Mouse (Mus musculus): ENCODE measurements at regions not wholly inside any gene's neighbourhood (a gene's known extent, or its start where the extent isn't known, plus 50 kb on each side); places are given as distances from the start of the nearest gene placed in this dataset.

DNA sequence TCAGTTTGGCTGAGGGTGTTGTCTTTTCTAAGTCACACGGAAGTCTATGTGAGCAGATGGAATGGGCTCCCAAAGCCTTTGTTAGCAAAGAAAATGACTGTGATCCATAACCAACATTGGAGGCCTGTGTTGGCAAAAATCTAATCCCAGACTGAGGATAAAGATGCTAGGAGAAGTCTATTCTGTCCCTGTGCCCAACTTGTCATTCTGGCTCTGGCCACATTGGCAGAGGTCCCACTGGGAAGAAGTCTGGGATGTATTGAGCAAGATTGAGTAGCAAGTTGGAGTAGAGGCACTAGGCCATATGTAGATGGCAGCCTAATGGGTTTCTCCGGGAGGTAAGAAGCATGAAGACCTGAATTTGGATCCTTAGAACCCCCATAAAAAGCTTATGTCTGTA, 54.1 kb downstream of the Nog start:
- DNase-seq, result no peak

- peak; percentile 46 for DNase-seq
These were observed 58.8 kb downstream of the Nog start for GRCm38 (mm10) chr11:89243370-89243769.

- DNase-seq, result no peak
These were observed 60.0 kb downstream of the Nog start for GRCm38 (mm10) chr11:89242130-89242529.

DNA sequence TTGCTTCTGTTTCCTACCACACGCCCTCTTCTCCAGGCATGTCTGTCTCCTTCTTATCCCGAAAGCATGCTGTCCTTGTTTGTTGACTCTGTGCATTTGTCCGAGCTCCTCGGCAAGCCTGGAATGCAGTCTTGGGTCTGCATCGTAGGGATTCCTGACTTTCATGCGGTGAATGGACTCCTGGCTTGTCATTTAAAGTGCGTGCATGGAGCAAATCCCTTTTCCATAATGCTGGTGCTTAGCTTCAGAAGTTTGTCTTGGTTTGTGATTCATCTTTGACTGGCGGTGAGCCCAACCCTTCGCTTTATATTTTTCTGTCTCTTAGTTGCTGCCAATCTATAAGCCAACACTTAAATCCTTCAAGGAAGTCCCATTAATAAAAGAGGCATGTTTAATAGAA, 62.2 kb downstream of the Nog start:
- DNase-seq, result no peak

DNA sequence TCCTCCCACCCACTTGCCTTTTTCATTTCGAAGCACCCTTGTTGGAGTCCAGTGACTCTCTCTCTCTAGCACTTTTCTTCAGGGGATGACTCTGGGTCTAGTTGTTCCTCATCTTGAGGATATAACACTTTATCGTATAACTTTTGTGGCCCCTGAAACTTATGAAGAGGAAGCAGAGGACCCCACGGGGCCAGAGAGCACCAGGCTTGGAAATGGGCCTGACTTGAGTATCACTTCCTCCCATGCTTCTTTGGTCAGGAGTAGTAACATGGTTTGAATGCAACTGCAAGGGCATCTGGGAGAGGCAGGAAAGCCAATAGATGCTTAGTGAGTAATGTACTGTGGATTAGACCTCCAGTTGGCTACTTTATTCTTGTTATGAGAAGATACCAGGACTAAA, 65.2 kb downstream of the Nog start:
- no peak for DNase-seq

DNA sequence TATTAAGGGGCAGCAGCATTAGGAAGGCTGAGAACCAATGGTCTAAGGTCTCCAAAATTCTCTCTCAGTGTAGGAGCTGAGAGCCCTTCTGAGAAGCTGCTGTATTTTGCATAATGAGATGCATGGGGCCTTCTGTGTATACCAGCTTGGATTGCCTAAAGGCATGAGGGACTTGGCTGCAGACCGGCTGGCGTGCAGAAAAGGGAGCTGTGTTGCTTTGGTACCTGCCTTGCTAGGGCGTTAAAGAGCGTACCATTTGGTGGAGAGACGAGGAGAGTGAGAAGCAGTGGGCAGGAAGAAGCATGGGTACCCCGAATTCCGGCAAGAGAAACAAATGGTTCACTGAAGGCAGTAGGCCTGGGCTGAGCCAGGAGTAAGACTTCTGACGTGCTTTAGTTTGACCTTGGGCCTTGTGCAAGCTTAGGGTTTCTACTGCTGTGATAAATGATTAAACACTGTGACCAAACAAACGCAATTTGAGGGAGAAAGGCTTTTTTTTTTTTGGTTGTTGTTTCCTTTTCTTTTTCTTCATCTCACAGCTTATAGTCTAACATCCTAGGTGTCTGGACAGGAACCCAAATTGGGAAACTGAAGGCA, 69.2 kb downstream of the Nog start:
- no peak for DNase-seq

GRCm38 (mm10) chr11:89229726-89230125, 72.4 kb downstream of the Nog start:
- DNase-seq, result no peak

GRCm38 (mm10) chr11:89213204-89213603, 88.9 kb downstream of the Nog start:
- no peak for DNase-seq

DNA sequence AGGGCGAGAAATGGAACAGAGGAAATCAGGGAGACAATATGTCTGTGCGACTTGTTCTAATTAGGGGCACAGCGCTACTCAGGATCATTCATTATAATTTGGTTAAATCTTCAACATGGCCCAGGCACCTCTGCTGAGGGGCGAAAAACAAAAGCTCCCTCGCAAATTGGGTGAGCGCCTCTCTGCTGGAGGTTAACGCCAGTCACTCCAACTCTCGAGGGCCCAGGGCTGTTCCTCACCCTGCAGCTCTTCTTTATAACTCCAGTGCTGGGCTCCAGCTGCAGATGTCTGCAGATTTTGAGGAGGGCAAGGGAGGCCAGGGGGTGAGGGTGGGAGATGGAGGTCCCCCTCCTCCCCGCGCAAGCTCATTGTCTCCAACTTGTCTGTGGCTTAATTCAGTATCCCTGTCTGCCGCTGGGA, 92.6 kb downstream of the Nog start:
- DNase-seq, result no peak

GRCm38 (mm10) chr11:89209072-89209471, 93.1 kb downstream of the Nog start:
- no peak for DNase-seq

- DNase-seq, result no peak
These were observed 95.3 kb downstream of the Nog start for GRCm38 (mm10) chr11:89206788-89207187.

DNA sequence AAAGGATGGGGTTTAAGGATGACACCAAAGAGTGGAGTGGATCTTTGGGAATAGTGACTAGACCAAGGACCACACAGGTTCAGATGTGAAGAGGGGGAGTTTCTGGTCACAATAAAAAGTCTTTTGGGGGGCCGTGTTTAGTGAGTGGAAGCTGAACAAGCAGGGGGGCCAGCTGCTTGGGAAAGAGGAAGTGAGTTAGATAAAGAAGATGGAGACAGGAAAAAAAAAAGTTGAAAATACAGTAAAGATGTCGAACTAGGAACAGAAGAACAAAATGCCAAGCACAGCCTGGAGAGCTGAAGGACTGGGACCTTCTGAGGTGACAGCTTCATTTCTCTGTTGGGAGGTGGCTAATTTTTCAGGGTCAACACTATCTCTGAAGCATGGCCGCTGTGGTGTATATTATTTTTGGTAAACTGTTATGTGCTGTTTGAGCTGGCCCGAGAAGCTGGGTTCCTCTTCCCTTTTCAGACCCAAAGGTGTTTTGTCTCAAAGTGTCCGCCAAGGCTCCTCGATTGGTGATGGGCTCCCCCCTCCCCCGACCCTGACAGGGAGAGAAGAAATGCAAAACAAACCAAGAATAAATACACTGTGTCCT, 97.1 kb downstream of the Nog start:
- no peak for DNase-seq

- no peak for DNase-seq
These were observed 101.7 kb downstream of the Nog start for GRCm38 (mm10) chr11:89200458-89200857.

GRCm38 (mm10) chr11:89192815-89193214, 109.3 kb downstream of the Nog start:
- no peak for DNase-seq

GRCm38 (mm10) chr11:89186911-89187621, 113.4 kb downstream of the Gm525 start:
- DNase-seq, result peak; percentile 81

DNA sequence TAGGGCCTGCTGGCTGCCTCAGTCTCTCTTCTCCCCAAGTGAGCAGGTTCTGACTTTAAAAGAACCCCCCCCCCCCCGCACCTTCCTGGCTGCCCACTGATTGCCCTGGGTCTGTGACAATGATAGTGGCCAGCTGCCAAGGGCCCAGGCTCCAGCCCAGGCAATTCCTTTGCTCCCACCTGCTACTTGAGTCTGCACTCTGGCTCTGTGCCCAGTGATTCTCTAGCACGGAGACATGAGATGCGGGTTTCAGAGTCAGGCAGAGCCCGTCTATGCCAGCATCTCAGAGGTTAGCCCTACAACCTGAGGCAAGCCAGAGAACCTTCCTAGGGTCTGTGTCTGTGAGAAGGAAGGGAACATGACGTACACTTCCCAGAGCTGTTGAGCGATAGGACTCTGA, 112.2 kb downstream of the Gm525 start:
- peak; percentile 65 for DNase-seq

DNA sequence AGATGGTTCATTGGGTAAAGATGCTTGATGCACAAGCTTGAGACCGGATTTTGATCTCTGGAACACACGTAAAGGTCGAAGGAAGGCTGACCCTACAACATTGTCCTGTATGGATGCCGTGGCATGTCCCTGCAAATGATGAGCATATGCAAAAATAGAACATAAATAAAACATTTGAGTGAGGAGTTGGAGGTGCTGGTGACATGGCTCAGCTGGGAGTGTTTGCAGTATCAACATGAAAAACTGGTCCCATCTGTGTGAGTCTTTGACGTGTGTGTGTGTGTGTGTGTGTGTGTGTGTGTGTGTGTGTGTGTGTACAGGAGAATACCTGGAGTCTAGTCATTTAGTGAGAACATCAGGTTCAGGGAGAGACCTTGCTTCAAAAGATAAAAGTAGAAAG, 107.8 kb downstream of the Gm525 start:
- DNase-seq, result no peak

GRCm38 (mm10) chr11:89178436-89178835, 104.8 kb downstream of the Gm525 start:
- DNase-seq, result no peak

DNA sequence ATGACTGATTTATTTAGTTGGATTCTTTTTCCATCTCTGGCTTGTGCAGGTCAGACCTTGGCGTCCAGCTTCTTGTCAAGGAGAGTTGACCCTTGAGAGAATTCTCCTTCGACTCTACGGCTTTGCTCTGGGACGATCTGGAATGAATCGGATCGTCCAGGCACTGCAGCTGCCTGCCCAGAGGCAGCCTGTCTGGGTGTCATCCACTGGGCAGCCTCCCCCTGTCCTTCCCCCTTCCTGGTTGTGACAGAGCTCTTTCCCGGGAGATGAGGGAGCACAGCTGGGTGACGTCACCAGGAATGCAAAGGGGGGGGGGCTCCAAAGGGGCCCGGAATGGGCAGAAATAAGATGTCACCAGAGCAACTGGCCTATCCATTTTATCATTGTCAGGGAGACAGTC, 101.9 kb downstream of the Gm525 start:
- DNase-seq, result peak; percentile 16

DNA sequence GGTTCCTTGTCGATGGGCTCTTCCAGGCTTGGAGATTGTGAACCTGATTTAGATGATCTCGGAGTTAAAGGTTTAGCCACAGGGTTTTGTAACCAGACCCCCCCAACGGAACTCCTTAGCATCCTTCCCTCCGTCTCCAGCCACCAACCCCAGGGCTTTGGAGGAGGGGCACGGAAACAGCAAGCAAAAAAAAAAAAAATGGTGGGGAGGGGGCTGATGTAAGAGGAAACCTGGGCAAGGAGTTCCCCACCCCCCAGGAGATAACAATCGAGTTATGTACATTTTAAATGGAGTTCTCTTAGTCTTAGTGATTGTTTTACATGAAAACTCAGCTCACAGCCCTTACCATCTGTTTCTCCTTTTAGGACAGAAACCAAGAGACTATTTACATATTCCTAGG, 101.3 kb downstream of the Gm525 start:
- DNase-seq, result no peak

GRCm38 (mm10) chr11:89165278-89165677, 91.6 kb downstream of the Gm525 start:
- peak; percentile 92 for DNase-seq

GRCm38 (mm10) chr11:89153466-89154406, 80.1 kb downstream of the Gm525 start:
- no peak for DNase-seq

GRCm38 (mm10) chr11:89147990-89148389, 74.3 kb downstream of the Gm525 start:
- DNase-seq, result no peak

All from heart, postnatal 4 days (tissue).